Mouse (Mus musculus) hindbrain, postnatal 0 days (tissue): ENCODE data around the gene Fam189b. TPM values are rescaled to one million over a fixed set of nuclear protein-coding genes. Genes with fewer than 3 reads are reported as not detected.

Experiments
- ATAC-seq: fragments of 200-750 bp; cut with Nextera tagmentation; 2 replicates; pipeline ENCODE4 v1.8.0; 2017; ENCODE audit warnings: mild to moderate bottlenecking, moderate TSS enrichment, moderate library complexity
- DNase-seq: peaks from one replicate; pipeline ENCODE4 v3.0.0-alpha.2; 2015; ENCODE audit warnings: low spot score
- H3K27ac ChIP-seq: fragments of 300-500 bp; sonication (generic); 2 replicates; pipeline ENCODE4 v1.5.1; 2014; ENCODE audit warnings: mild to moderate bottlenecking
- H3K27me3 ChIP-seq: fragments of 300-500 bp; sonication (generic); 2 replicates; pipeline ENCODE4 v1.6.1; 2014; ENCODE audit warnings: low read length, mixed read lengths; ENCODE audit not compliant: insufficient read depth
- H3K36me3 ChIP-seq: fragments of 300-500 bp; sonication (generic); 2 replicates; pipeline ENCODE4 v1.6.1; 2014; ENCODE audit warnings: low read length, mixed read lengths; ENCODE audit not compliant: insufficient read depth
- H3K4me1 ChIP-seq: fragments of 300-500 bp; sonication (generic); 2 replicates; pipeline ENCODE4 v1.6.1; 2014; ENCODE audit warnings: antibody characterized with exemption, low read length, mixed read lengths; ENCODE audit not compliant: insufficient read depth
- H3K4me2 ChIP-seq: fragments of 300-500 bp; sonication (generic); 2 replicates; pipeline ENCODE4 v1.6.1; 2014; ENCODE audit warnings: low read depth, mild to moderate bottlenecking, low read length, moderate library complexity, mixed read lengths
- H3K4me3 ChIP-seq: fragments of 300-500 bp; sonication (generic); 2 replicates; pipeline ENCODE4 v1.5.1; 2014; ENCODE audit warnings: low read length
- H3K9ac ChIP-seq: fragments of 300-500 bp; sonication (generic); replicated peaks from 2 replicates; pipeline ENCODE4 v1.6.1; 2014; ENCODE audit warnings: mild to moderate bottlenecking, low read length, moderate library complexity, mixed read lengths
- H3K9me3 ChIP-seq: fragments of 300-500 bp; sonication (generic); 2 replicates; pipeline ENCODE4 v1.6.1; 2016; ENCODE audit warnings: low read length, mixed read lengths
- CTCF ChIP-seq: IDR thresholded peaks from 2 replicates; pipeline ENCODE4 v1.5.1; 2016; ENCODE audit warnings: antibody characterized with exemption, control low read depth, low read depth
- WGBS: fragments of 180-500 bp; shearing (Covaris S2); extraction: QIAGEN DNeasy Blood & Tissue Kit; methylation state at CpG from one replicate; pipeline ENCODE4 v1.1.7; 2014; 5-methylcytosine and 5-hydroxymethylcytosine counted together
- polyA plus RNA-seq: library from polyadenylated mRNA; unstranded; fragments of >200 nt; fragmentation: Nextera tagmentation; extraction: Ambion mirVana; gene quantifications from 2 replicates; pipeline ENCODE4 v1.2.1, GENCODE M21; 2015
- total RNA-seq: library from RNA; depleted of rRNA; stranded (reverse); fragments of >200 nt; gene quantifications from 2 replicates; pipeline ENCODE4 v1.2.3, GENCODE M21; 2014

Gene Fam189b
- total and polyA plus RNA-seq, 2 experiments from 2014 or later: 15.2 to 29.2 TPM

- Histone ChIP-seq H3K27ac (no peak overlapping the region), H3K9me3 (no peaks in the 10 kb centered on the region), H3K4me3 (no peak overlapping the region), H3K27me3 (no peaks in the 10 kb centered on the region), H3K36me3 (peaks cover 4% of the 10 kb centered on the region; the same call in 1 of the 2 replicates), H3K4me1 (0 out of 2 replicates have a peak, but pooled peaks cover 6% of the 10 kb centered on the region), H3K4me2 (no peak overlapping the region), H3K9ac (no peak overlapping the region)
- WGBS: 35% methylated on average over 23 of the region's 23 CpGs
- no peak for ATAC-seq
- no peak for DNase-seq
- no peak for TF ChIP-seq CTCF
These were observed 4.3 kb downstream of the Fam189b start for GRCm38 (mm10) chr3:89187197-89187596.

DNA sequence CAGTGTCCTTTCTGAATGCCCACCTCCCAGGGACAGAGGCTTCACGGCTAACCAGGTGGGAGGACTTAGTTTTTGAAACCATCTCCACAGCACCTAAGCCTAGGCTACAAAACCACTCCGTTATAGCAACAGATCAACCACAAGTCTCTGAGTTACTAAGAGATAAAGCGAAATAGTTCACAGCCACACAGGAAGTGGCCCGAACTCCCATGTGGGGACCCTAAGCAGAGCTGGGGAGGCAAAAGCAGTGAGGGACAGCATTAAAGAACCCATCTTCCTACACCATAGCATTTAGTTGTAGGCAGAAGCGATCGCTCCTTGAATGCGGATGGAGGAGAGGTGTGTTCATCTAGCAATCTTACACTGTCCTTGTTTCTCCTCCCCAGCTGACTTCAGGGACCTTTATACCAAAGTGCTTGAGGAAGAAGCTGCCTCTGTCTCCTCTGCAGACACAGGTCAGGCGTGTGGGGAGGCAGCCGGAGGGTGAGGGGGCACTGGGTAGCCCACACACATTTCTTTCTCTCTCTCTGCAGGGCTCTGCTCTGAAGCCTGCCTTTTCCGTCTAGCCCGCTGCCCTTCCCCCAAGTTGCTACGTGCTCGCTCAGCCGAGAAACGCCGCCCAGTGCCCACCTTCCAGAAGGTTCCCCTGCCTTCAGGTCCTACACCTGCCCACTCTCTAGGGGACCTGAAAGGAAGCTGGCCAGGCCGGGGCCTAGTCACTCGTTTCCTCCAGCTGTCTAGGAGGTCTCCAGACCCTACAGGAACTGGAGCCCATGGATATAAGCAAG is 4.9 kb downstream of the Fam189b start:
- no peak for TF ChIP-seq CTCF
- Histone ChIP-seq H3K27me3 (no peaks in the 10 kb centered on the region), H3K27ac (no peak overlapping the region), H3K9me3 (no peaks in the 10 kb centered on the region), H3K4me1 (0 out of 2 replicates have a peak, but pooled peaks cover 6% of the 10 kb centered on the region), H3K36me3 (no peaks in the 10 kb centered on the region), H3K9ac (no peak overlapping the region), H3K4me2 (no peak overlapping the region), H3K4me3 (no peak overlapping the region)
- ATAC-seq: no peak
- WGBS: 61% methylated on average over 18 of the region's 18 CpGs
- DNase-seq: no peak

GRCm38 (mm10) chr3:89188478-89188875 is 5.5 kb downstream of the Fam189b start:
- Histone ChIP-seq H3K4me3 (no peak overlapping the region), H3K9ac (no peak overlapping the region), H3K36me3 (no peaks in the 10 kb centered on the region), H3K4me1 (0 out of 2 replicates have a peak, but pooled peaks cover 6% of the 10 kb centered on the region), H3K27me3 (no peaks in the 10 kb centered on the region), H3K27ac (no peak overlapping the region), H3K9me3 (no peaks in the 10 kb centered on the region), H3K4me2 (no peak overlapping the region)
- WGBS: 70% methylated on average over 12 of the region's 12 CpGs
- ATAC-seq (no peak), DNase-seq (no peak)
- TF ChIP-seq CTCF: no peak

GRCm38 (mm10) chr3:89190436-89190835 is 7.5 kb downstream of the Fam189b start:
- H3K9ac ChIP-seq: no peak overlapping the region
- H3K27me3 ChIP-seq: no peaks in the 10 kb centered on the region
- H3K4me1 ChIP-seq: no peaks in the 10 kb centered on the region
- no peaks in the 10 kb centered on the region for H3K36me3 ChIP-seq
- no peak overlapping the region for H3K27ac ChIP-seq
- TF ChIP-seq CTCF: no peak
- H3K4me3 ChIP-seq: no peak overlapping the region
- ATAC-seq: no peak
- 81% methylated on average over 8 of the region's 8 CpGs for WGBS
- no peak for DNase-seq
- no peaks in the 10 kb centered on the region for H3K9me3 ChIP-seq
- no peak overlapping the region for H3K4me2 ChIP-seq

- Histone ChIP-seq H3K9me3 (no peaks in the 10 kb centered on the region), H3K4me2 (no peak overlapping the region), H3K4me3 (no peak overlapping the region), H3K36me3 (no peaks in the 10 kb centered on the region), H3K27ac (no peak overlapping the region), H3K27me3 (no peaks in the 10 kb centered on the region), H3K4me1 (peaks cover 7% of the 10 kb centered on the region; the same call in 1 of the 2 replicates), H3K9ac (no peak overlapping the region)
- ATAC-seq (no peak), DNase-seq (no peak)
- 86% methylated on average over 1 of the region's 1 CpGs for WGBS
- TF ChIP-seq CTCF: 0 out of 2 replicates have a peak, but pooled peaks have one; percentile 6
These were observed 10.4 kb downstream of the Fam189b start for GRCm38 (mm10) chr3:89193351-89193750.

DNA sequence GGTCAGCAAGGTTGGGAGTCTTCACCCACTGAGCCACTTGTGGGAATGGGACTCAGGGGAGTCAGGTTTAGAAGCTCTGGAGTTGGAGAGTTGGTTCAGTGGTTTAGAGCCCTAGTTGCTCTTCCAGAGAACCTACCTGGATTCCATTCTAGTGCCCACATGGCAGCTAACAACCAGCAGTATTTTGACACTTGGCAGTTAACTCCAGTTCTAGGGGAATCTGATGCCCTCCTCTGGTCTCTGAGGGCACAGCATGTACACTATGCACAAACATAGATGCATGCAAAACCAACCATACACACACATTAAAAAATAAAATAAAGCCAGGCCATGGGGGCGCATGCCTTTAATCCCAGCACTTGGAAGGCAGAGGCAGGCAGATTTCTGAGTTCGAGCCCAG is 10.9 kb downstream of the Fam189b start:
- peak; percentile 48 for TF ChIP-seq CTCF
- Histone ChIP-seq H3K4me2 (no peak overlapping the region), H3K9ac (no peak overlapping the region), H3K27ac (no peak overlapping the region), H3K9me3 (no peaks in the 10 kb centered on the region), H3K4me1 (peaks cover 7% of the 10 kb centered on the region; the same call in 1 of the 2 replicates), H3K27me3 (no peaks in the 10 kb centered on the region), H3K36me3 (no peaks in the 10 kb centered on the region), H3K4me3 (no peak overlapping the region)
- DNase-seq: no peak
- no peak for ATAC-seq
- 95% methylated on average over 2 of the region's 2 CpGs for WGBS
